Mouse (Mus musculus) kidney, adult 11 months (tissue): ENCODE data around the gene Abcg1.

Source experiments
- DNase-seq: peaks from one replicate; pipeline ENCODE4 v3.0.0; 2022

Gene Abcg1

GRCm38 (mm10) chr17:31082296-31083078, 25.0 kb downstream of the Abcg1 start:
- no peak for DNase-seq

DNA sequence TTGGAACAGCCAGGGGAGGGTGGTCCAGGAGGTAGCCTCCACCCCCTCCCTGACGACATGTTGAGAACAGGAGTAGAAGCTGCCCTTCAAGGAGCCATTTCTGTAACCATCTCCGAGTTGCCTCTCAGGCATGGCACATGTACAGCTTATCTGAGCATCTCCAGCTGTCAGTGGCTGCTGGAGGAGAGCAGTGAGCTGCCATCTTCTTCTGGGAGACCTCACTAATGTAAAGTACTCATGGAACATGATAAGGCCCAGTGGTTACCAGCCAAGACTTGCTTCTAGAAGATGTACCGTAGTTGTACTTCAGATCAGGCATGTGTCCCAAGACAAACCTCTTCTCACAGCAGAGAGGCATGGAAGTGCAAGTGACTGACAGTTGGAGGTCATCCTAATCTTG, 28.0 kb downstream of the Abcg1 start:
- no peak for DNase-seq

DNA sequence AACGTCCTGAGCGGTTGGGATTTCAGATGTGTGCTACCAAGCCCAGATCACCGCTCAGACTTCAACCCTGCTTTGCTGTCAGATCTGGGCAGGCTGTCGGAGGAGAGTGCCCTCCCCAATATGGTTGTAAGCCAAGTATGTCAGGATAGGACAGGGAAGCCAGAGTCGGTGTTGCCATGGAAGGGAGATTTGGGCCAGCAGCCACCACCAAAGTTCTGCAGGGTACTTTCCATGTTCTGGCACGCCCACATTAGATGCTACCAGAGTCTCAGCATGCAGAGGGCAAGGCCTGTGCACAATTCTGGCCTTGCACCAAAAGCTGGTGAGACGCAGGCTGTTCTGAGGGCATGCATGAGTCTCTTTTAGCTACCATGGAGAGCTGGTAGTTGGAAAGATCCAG, 28.7 kb downstream of the Abcg1 start:
- no peak for DNase-seq

DNA sequence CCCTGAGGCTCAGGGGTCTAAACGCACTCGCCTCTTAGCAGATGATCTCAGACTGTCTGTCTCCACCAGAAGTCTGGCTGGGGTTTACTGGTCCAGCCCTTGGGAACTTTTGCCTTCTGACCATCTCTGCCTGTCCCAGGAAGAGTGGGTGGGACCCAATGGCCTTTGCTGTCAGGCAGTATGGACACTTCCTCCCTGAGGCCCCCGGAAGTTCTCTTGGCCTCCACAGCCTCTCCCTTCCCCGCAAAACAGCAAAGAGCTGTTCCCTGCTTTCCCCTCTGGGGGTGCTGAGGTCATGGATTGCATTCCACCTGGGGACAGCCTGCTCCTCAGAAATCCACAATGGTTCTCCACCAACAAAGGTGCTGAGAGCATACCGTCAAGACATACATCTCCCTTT, 31.2 kb downstream of the Abcg1 start:
- DNase-seq, result no peak

DNA sequence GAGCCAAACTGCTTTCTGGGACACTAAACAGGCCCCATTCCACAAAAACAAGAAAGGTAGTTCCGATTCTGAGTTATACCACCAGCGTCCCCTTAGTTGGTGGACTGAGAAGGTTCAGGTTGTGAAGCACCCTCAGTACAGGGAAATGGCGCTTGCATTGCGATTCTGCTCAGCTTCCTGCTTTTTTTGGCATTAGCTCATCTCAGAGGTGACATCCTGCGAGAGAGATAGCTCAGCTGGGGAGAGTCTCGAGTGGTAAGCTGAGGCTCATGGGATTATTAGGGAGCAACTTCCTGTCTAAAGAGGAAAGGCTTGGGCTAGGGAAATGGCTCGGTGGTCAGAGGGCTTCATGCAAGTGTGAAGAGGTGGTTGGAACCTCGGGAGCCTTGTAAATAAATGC, 32.4 kb downstream of the Abcg1 start:
- no peak for DNase-seq

GRCm38 (mm10) chr17:31091023-31091735, 33.7 kb downstream of the Abcg1 start:
- DNase-seq, result no peak

DNA sequence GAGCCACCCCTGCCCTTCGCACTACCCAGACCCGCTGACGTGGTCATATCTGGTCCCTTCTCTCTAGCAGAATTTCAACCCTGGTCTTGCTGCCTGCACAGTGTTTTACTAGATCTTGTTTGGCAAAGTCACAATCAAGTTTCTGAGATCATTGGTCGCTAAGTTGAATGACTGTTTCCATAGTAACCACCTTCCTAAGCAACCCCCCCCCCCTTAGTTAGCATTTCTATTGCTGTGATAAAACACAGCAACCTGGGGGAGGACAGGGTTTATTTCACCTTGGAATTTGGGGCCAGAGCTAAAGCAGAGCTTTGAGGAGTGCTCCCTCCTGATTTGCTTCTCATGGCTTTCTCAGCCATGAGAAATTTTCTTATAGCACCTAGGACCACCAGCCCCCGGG, 37.3 kb downstream of the Abcg1 start:
- DNase-seq, result no peak

DNA sequence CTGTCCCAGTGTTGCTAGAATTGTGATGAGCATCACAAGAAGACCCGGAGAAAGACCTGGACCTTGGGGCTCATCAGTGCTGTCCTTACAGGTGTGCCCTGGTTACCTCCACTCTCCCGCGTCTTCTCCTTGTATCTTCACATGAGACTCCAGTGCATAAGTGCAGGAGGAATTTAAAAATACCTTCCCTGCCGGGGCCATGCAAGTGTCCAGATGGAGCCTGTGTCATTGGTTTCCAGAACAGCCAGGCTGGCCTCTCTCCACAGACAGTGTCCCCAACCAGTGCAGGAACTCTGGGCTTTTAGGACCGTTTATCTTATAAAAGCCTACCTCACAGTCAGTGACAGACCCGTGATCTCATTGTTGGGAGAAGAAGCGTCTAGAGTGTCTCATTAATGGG, 38.1 kb downstream of the Abcg1 start:
- no peak for DNase-seq

DNA sequence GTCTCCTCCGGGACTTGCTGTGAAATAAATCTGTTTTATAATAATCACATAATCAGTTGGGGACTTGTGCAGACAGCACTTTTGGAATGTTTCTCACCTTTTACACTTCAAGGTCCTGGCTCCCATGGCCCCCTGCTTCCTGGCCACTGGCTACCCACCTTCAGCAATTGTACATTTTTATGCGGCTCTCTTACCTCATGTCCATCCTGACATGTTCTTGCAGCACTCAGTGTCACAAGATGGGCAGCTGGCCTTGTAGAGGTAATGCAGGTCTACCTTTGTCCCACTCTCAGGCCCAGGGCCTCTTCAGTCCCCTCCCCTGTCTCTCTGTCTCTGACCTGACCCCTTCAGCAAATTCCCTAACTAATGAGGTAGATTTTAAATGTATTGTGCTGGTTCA, 39.4 kb downstream of the Abcg1 start:
- DNase-seq, result no peak

GRCm38 (mm10) chr17:31098788-31099187, 41.3 kb downstream of the Abcg1 start:
- no peak for DNase-seq

DNA sequence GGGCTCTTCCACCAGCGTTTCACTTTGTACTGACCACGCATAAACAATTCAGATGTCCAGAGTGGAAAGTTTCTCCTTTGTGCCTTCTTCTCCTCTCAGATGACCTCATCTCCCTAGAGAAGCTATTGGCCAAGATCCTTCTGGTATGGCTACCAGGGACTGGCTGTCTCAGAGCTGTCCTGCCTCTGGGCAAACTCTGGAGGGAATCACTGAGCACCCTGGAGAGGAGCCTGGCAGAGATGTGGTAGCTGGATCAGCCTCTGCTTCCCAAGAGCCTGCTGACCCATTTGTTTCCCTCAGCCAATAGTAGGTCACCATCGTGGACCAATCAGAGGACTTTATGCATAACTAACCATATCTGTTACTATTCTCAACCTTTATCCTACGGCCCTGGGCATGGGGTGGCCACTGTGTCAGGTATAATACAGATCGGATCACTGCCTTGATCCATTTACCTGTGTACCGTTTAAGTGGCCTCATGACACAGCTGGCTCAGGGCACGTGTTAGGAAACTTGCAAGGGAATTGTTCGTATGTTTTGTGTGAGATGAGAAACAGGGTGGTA, 45.6 kb downstream of the Abcg1 start:
- no peak for DNase-seq

GRCm38 (mm10) chr17:31103823-31104222, 46.3 kb downstream of the Abcg1 start:
- DNase-seq, result no peak

DNA sequence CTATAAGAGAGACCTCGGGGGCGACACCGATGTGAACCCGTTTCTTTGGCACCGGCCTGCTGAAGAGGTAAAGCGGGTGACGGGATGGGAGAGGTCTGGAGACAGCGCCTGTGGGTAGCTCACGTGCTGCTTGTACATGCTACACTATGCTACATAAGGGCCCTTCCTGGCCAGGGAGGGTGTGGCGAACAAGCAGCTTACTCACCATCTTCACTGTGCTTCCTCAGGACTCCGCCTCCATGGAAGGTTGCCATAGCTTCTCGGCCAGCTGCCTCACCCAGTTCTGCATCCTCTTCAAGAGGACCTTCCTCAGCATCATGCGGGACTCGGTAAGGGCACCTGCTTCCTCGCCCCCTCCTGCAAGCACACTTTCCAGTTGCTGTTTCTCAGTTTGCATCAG, 50.9 kb downstream of the Abcg1 start:
- DNase-seq, result no peak

DNA sequence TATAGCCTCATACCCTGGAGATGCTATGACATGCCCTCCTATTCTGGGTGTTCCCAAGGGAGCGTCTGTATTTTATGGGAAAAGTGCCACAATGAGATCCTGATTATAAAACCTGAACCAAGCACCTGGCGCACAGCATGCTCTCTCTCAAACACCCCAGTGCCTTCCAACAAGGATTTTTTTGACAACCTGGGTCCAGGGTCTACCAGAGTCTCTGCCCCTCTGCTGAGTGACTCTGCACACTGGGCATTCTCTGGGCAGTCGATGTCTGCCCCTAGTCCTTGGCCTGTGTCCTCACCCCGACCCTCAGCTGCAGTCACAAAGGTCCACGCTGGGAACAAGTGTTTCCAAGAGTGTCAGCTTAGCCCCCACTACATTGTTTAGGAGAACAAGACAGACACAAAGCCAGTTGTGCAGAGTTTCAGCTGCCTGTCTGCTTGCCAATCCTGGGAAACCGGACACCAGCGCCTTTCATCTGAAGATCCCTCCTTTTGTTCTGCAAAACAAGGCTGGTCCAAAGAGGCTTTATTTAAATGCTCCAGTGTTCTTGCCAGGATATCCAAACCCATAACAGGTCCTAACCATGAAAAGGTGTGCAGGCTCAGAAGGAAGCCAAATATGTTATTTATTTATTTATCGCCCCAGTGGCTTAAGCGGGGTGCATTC, 55.8 kb downstream of the Abcg1 start:
- DNase-seq, result no peak

DNA sequence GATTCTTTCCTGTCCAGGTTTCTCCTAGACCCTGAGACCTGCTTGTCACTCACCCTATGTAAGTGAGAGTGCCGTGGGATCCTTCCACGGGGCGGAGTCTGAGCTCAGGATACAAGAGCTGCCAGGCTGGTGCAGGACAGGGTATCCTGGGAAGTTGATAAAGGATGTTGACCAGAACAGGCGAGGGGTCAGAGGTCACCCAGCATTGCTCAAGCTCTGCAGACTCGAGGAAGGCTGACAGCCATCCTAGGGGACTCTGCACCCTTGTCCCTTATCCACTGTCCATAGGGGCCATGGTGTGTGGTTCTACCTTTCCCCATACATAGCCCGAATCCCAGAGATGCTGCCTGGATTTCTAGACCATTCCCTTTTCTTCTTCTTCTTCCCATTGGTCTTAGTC, 58.6 kb downstream of the Abcg1 start:
- DNase-seq, result no peak

GRCm38 (mm10) chr17:31117946-31118345, 60.5 kb downstream of the Abcg1 start:
- no peak for DNase-seq

GRCm38 (mm10) chr17:31119429-31119828, 62.0 kb downstream of the Abcg1 start:
- peak; percentile 39 for DNase-seq

- no peak for DNase-seq
Measured at GRCm38 (mm10) chr17:31121975-31122374, 64.5 kb downstream of the Abcg1 start.

DNA sequence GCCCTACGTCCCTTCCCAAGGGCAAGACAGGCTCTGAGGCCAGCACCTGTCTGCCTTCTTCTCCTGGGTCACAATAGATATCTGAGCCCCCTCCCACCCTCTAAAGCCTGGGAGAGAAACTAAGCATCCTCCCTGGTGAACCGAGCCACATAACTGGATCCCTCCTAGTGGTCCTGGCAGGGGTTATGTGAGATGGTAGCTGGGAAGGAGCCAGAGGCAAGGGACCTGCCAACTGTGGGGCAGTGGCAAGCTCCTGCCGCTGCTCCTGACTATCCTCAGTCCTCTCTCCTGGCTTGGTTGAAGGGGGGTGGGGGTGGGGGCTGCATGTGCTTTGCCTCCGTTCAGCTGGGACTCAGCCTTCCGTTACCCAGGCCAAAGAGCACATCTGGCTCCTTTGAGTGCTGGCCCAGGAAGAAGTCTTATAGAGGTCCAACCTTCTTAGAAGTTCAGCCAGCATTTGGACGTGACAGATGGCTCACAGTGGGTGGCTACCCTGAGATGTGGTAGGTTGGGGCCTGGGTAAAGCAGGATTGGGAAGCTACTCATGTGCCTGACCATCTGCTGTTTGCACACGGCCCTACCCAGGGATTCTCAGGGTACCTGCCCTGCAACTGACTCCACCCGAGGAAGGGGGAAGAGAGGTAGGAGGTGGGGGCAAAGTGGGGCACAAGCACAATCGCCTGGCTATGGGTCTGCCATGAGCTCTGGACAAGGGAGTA, 68.2 kb downstream of the Abcg1 start:
- no peak for DNase-seq

- no peak for DNase-seq
Measured at GRCm38 (mm10) chr17:31128708-31129318, 71.3 kb downstream of the Abcg1 start.

GRCm38 (mm10) chr17:31129452-31129851, 72.0 kb downstream of the Abcg1 start, which contains the start of gene Tff3:
TSS of gene Tff3 (minus strand) at chr17:31129646.
- no peak for DNase-seq

GRCm38 (mm10) chr17:31131269-31131821, 73.9 kb downstream of the Abcg1 start:
- DNase-seq, result no peak
